Mouse (Mus musculus) spleen, adult 2 months (tissue): ENCODE measurements around the gene Rnf10. TPM values are rescaled to one million over a fixed set of nuclear protein-coding genes. Genes with fewer than 3 reads are reported as not detected.

Source experiments
- DNase-seq, 2 experiments: peaks; one replicate each; pipeline versions ENCODE4 v3.0.0 to v3.0.0-alpha.2; 2012 to 2021; ENCODE audit warnings: low spot score in 2 of 2, low read depth in 1 of 2
- H3K27ac ChIP-seq: fragments of 200-500 bp; 2 replicates; pipeline ENCODE4 v1.5.1; 2012; ENCODE audit warnings: low read length, inconsistent platforms; ENCODE audit not compliant: insufficient read depth
- H3K27me3 ChIP-seq: fragments of 200-500 bp; 2 replicates; pipeline ENCODE4 v1.6.1; 2012; ENCODE audit warnings: mild to moderate bottlenecking, moderate library complexity, low read length, inconsistent platforms; ENCODE audit not compliant: control insufficient read depth, insufficient read depth
- H3K36me3 ChIP-seq: fragments of 200-500 bp; 2 replicates; pipeline ENCODE4 v1.6.1; 2012; ENCODE audit warnings: mild to moderate bottlenecking, low read length, inconsistent platforms; ENCODE audit not compliant: control insufficient read depth, insufficient read depth
- H3K4me1 ChIP-seq: fragments of 200-500 bp; 2 replicates; pipeline ENCODE4 v1.6.1; 2011; ENCODE audit warnings: inconsistent platforms; ENCODE audit not compliant: control insufficient read depth, insufficient read depth, insufficient read length
- H3K4me3 ChIP-seq: fragments of 200-500 bp; 2 replicates; pipeline ENCODE4 v1.5.1; 2011; ENCODE audit warnings: mild to moderate bottlenecking, inconsistent platforms; ENCODE audit not compliant: insufficient read depth, insufficient read length; ENCODE audit errors: extremely low read depth
- CTCF ChIP-seq: fragments of 200-500 bp; IDR thresholded peaks from 2 replicates; pipeline ENCODE4 v1.5.1; 2011; ENCODE audit warnings: mild to moderate bottlenecking, inconsistent platforms; ENCODE audit not compliant: insufficient read depth, insufficient read length, insufficient replicate concordance; ENCODE audit errors: extremely low read depth
- POLR2A ChIP-seq: fragments of 200-500 bp; IDR thresholded peaks from 2 replicates; pipeline ENCODE4 v1.6.1; 2011; ENCODE audit warnings: low read depth, low read length, inconsistent platforms
- WGBS: fragments of 180-500 bp; shearing (Covaris S2); methylation state at CpG from one replicate; pipeline ENCODE4 v1.1.7; 2018; 5-methylcytosine and 5-hydroxymethylcytosine counted together
- polyA plus RNA-seq: library from polyadenylated mRNA; depleted of rRNA; stranded (reverse); fragments of >200 nt; gene quantifications from 2 replicates; pipeline ENCODE4 v1.2.3, GENCODE M21; 2012; rRNA removed

Rnf10 gene
- polyA plus RNA-seq, 1 experiment, result 125 TPM

DNA sequence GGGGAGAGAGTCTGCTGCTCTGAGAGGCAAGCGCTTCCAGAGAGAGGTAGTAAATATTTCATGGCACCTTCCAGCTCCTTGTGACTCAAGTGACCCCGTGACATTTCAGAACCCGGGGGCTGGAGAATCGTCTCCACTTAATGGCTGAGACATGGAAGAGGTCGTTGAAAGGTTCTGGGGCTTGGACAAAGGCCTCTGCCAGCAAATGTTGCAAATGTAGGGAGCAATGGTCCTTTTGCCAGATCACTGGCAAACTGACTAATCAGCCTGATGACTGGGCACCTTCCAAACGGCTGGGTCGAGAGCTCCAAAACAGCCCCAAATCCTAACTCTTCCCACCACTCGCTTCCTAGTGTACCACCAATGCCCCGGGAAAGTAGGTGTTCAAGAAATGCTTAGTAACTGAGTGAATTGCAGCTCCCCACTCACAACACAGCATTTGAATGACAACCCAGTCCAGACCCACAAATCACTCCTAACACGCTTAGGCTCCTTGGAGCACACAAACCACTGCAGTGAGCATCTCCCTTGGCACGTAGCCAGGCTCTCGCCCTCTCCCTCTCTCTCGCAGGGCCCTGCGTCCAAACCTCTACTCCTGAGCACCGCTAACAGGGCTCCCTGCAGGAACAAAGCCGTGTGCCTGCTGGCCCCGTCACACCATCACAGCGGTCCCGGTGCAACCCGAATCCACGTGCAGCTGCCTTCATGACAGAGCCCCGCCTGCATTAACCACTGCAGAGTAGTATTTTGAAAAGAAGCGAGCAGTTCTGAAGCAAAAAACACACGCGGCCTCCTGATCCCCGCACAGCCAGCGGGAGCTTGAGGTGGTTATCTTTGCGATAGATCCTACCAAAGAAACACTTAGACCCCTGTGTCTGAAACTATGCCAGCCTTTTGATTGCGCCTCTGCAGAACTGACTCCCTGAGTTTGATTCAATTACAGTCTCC lies 80.5 kb downstream of the Rnf10 start:
- no peak for DNase-seq
- H3K27me3 ChIP-seq, result peaks cover 30% of the 10 kb centered on the region
- peaks cover 9% of the 10 kb centered on the region for H3K4me1 ChIP-seq
- H3K36me3 ChIP-seq, result no peaks in the 10 kb centered on the region
- no peak overlapping the region for H3K4me3 ChIP-seq
- TF ChIP-seq POLR2A (no peak), CTCF (no peak)
- 10% methylated on average over 29 of the region's 29 CpGs for WGBS
- H3K27ac ChIP-seq, result no peak overlapping the region

Other genes starting within 250 kb of the Rnf10 start
- not detected in 2 replicates for gene Gm10401, start 174.6 kb downstream of the Rnf10 start, polyA plus RNA-seq
- 30.6 and 33.4 TPM in 2 replicates for gene Acads, start 153.6 kb downstream of the Rnf10 start, polyA plus RNA-seq
- 38.7 and 44.4 TPM in 2 replicates for gene Unc119b, start 137.9 kb downstream of the Rnf10 start, polyA plus RNA-seq
- 39.1 and 44.0 TPM in 2 replicates for gene Mlec, start 114.7 kb downstream of the Rnf10 start, polyA plus RNA-seq
- 0.72 and 1.5 TPM in 2 replicates for gene Cabp1, start 78.5 kb downstream of the Rnf10 start, polyA plus RNA-seq
- 55.6 and 85.5 TPM in 2 replicates for gene Pop5, start 37.1 kb downstream of the Rnf10 start, polyA plus RNA-seq
- gene Coq5, start 6.8 kb upstream of the Rnf10 start, polyA plus RNA-seq, result 6.3 and 6.6 TPM in 2 replicates
- 135 and 214 TPM in 2 replicates for gene Dynll1, start 28.1 kb upstream of the Rnf10 start, polyA plus RNA-seq
- 57.8 and 102 TPM in 2 replicates for gene Srsf9, start 54.3 kb upstream of the Rnf10 start, polyA plus RNA-seq
- 4.9 and 5.8 TPM in 2 replicates for gene Gatc, start 68.3 kb upstream of the Rnf10 start, polyA plus RNA-seq
- gene Triap1, start 68.3 kb upstream of the Rnf10 start, polyA plus RNA-seq, result 5.7 and 7.5 TPM in 2 replicates
- gene Cox6a1, start 76.1 kb upstream of the Rnf10 start, polyA plus RNA-seq, result 777 and 1,352 TPM in 2 replicates
- 0.47 and 1.1 TPM in 2 replicates for gene Msi1, start 156.7 kb upstream of the Rnf10 start, polyA plus RNA-seq
- gene Pla2g1b, start 193.4 kb upstream of the Rnf10 start, polyA plus RNA-seq, result 284 and 435 TPM in 2 replicates
- 19.6 and 28.2 TPM in 2 replicates for gene Sirt4, start 211.8 kb upstream of the Rnf10 start, polyA plus RNA-seq
- gene Pxn, start 233.8 kb upstream of the Rnf10 start, polyA plus RNA-seq, result 63.8 and 76.1 TPM in 2 replicates